Mouse (Mus musculus): ENCODE measurements around the gene Nadk2. TPM values are rescaled to one million over a fixed set of nuclear protein-coding genes. Genes with fewer than 3 reads are reported as not detected.

The Nadk2 gene
- total RNA-seq, 2 experiments from 2014 or later = 64.4 to 69.3 TPM

DNA sequence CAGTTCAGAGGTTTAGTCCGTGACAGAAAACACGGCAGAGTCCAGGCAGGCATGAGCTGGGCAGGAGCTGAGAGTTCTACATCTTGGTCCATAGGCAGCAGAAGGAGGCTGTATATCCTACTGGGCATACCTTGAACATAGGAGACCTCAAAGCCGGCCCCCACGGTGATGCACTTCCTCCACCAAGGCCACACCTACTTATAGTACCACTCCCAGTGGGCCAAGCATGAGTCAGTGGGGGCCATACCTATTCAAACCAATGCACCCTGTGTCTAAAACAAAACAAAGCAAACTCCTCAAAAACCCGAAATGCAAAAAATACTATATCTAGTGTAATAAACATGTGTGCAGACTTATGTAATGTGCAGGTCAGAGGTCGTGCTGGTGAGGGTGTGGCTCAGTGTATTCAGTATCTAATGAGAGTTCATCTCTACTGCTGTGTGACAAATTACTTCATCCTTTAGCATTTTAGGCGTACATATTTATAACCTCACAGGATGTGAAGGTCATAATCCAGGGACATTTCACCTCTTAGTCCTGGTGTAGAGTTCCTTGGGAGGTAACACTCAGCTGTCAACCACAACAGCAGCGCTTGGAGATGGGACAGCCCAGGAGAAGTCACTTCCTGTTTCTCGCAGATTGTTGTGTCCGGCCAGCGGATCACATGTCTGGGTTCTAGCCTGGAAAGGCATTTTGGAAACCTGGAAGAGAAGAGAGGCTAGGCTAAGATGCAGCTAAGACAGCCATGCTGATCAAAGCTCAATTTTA is 22.7 kb downstream of the Nadk2 start:
- peak overlapping the region; percentile 11; the same call in 1 of the 2 replicates for H3K4me3 ChIP-seq
- no peak for DNase-seq (ENCODE audit: low spot score in 2 of 2)
- no peak for TF ChIP-seq CTCF (conservative IDR thresholded peaks at IDR 0.05)
- peak overlapping the region; percentile 15; the same call in 1 of the 2 replicates for H3K27ac ChIP-seq

DNA sequence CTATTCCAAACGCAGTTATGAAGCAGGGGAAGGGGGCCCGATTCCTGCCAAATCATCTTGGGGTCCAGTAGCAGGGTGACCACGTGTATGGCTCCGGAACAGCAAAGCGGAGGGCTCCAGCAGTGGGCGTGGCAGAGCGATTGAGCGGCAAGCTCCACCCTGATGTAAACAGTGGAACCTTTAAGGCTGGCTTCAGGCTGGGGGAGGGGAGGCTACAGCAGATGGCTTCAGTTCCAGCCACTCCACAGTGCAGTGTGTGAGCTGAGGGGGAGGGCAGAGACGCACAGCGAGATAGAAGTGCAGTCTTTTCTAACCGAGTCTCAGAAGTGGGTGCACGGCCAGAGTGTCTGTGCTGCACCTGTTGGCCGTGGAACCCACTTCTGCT is 23.3 kb downstream of the Nadk2 start:
- peak overlapping the region; percentile 11; the same call in 1 of the 2 replicates for H3K4me3 ChIP-seq
- H3K27ac ChIP-seq = peak overlapping the region; percentile 15; the same call in 1 of the 2 replicates
- no peak for TF ChIP-seq CTCF (conservative IDR thresholded peaks at IDR 0.05)
- peak; percentile 54 to 59 for DNase-seq (ENCODE audit: low spot score in 2 of 2)

DNA sequence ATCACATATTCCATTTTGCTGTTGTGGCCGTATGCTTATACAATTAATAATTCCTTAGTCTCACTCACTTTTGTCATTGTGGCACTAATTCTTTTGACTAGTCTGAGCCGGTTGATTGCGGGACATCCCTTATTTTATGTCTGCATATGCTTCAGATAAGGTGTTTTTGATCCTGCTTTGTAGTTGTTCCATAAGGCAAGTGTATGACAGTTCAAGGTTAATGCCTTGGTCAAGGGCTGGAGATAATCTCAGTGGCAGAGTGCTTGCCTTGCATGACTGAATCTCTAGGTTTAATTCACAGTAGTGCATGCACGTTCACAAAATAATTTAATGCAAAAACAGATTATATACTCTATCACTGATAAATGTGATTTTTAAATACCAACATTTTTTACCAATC is 25.8 kb downstream of the Nadk2 start:
- H3K27ac ChIP-seq = no peak overlapping the region
- DNase-seq (ENCODE audit: low spot score in 2 of 2) = no peak

DNA sequence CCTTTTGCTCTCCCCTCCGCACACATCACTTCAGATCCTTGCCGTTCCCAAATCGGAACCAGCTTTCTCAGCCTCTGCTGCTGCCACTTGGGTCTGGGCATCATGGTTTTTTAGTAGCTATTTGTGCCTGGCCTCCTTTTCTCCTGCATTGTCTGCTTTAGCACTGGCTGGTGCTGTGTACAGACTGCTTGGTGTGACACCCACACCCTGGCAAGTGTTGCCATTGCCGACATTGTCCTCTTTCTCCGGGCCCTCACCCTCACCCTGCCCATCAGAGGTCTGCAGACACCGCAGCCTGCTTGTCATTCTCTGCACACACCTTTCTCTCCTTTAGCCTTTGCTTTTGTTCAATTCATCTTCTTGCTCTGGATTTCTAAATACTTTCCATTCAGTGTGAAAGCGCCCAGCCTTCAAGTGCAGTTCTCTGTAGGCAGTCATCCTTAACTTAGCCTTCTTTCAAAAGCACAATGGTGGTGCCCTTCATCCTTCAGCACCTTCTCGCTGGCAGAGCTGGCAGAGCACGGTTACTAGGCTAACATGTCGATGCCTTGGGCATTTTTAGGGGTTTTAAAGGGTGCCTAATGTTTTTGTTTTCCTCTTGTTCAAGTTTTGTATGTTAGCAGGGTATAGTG is 29.5 kb downstream of the Nadk2 start:
- H3K27ac ChIP-seq = peak overlapping the region; percentile 70
- DNase-seq (ENCODE audit: low spot score in 2 of 2) = no peak
- no peak overlapping the region for H3K4me3 ChIP-seq
- no peak for TF ChIP-seq CTCF (conservative IDR thresholded peaks at IDR 0.05)

More for the DNA sequence above, 25.8 kb downstream of the Nadk2 start:
- no peak overlapping the region for H3K4me3 ChIP-seq
- TF ChIP-seq CTCF (conservative IDR thresholded peaks at IDR 0.05) = no peak

DNA sequence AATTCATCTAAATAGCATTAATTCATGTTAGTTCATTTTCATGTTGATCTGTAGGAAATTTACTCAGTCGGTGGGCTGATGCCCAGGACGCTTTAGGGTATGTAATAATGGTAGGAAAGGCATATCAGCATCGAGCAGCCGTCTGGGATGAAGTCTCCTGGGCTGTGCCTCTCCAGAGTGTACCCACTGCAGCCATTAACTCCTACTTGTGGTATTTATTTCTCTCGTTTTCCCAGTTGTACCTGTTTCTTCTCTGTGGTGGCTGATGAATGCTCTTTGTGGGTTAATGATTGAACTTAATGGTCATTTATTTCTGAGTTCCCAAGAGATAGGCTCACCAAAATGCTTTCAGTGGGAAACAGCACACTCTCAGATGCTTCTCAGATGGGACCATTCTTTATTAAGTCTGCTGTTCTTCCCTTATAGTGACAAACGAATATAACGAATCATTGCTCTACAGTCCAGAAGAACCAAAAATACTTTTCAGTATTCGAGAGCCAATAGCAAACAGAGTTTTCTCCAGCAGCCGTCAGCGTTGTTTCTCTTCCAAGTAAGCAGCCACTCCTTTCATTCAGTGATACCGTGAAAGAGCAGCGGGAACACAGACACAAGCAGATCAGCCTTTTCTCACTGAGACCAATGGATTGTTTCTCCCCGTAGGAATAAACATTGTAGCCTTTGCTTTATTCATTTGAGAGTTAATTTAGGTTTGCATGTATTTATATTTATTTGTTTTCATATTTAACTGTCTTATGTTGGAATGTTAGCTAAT is 35.4 kb downstream of the Nadk2 start:
- DNase-seq (ENCODE audit: low spot score in 2 of 2) = no peak
- no peak for TF ChIP-seq CTCF (conservative IDR thresholded peaks at IDR 0.05)
- no peak overlapping the region for H3K27ac ChIP-seq
- H3K4me3 ChIP-seq = no peak overlapping the region

DNA sequence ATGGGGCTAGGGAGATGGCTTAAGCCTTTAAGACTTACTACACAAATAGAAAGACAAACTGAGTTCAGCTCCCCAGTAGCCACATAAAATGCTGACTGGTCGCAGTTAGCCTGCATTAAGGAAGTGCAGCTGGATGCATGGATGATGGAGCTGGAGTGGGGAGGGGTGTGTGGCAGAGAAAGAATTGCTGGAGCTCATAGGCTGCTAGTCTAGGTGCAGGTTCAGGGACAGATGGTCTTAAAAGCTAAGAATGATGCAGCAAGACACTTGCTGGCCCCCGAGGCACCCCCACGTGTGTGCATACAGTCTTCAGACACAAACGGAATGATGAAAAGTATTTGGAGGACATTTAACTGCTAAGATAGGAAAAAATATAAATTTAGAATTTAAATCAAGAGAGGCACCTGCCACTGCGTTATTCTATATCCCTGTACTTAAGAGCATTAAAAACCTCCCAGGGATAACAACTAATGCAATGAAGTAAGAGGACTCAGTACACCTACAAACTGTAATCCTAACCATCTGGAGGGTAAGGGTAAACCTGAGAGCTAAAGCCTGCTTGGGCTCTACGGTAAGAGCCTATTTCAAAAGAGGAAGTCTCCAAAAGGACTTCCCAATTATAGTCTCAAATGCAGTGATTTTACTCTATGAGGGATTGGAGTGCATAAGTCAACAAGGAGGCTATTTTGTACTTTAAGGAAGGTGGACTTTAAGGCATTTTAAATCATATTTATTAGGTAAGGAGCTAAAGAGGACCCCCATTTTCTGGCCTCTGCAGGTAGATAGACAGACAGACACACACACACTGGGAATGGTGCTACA is 39.7 kb downstream of the Nadk2 start:
- no peak overlapping the region for H3K4me3 ChIP-seq
- no peak overlapping the region for H3K27ac ChIP-seq
- no peak for DNase-seq (ENCODE audit: low spot score in 2 of 2)
- TF ChIP-seq CTCF (conservative IDR thresholded peaks at IDR 0.05) = no peak

DNA sequence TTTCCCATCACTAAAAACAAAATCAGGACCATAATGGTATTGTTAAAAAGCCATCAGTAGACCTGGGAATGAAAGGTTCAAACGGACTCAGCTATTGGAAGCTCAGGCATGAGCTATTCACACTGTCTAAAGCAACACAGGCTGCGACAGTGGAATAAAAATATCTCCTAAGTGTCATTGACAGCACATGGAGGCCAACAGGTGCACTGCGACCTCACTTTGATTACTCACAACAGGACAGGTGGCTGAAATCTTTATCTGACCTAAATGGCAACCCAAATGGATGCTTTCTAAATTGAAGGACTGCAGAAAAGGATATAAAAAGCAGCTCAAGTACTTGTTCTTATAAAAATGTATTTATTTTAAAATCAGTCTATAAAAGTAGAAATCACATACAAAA is 40.6 kb downstream of the Nadk2 start:
- no peak overlapping the region for H3K4me3 ChIP-seq
- DNase-seq (ENCODE audit: low spot score in 2 of 2) = no peak
- TF ChIP-seq CTCF (conservative IDR thresholded peaks at IDR 0.05) = no peak
- H3K27ac ChIP-seq = no peak overlapping the region

DNA sequence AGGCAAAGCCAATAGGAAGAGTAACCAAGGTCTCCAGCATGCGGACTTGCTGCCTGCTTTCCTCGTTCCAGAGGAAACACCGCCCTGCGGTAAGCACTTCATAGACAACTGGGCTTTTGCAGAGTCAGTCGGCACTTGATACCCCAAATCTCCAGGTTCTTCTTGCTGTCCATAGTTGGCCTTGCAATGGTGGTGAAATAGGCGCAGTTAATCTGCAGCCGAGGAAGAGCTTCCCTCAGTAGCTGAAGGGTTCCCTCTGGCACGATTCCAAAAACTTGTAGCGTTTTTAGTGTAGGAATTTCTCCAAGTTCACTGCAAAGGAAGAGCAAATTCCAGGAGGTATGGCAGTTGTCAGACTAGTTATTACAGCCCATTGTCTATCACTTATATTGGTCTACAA is 42.5 kb downstream of the Nadk2 start:
- no peak for TF ChIP-seq CTCF (conservative IDR thresholded peaks at IDR 0.05)
- DNase-seq (ENCODE audit: low spot score in 2 of 2) = no peak
- no peak overlapping the region for H3K27ac ChIP-seq

DNA sequence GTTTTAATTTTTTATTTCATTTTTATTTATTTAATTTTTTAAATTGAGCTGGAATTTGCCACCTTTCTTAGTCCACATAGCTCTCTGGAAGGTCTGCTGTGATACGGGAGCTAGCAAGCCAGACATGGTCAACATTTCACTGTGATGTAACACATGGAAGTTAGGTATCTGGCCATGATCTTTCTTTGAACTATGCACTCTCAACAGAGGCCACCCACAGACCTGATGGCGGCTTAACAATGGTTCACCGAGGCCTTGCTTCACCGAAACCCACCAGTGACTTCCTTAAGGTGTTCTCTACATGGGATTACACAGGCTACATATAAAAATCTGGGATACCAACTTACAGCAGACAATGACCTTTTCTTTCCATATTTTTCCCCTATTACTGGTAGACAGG is 43.1 kb downstream of the Nadk2 start:
- no peak for DNase-seq (ENCODE audit: low spot score in 2 of 2)
- no peak for TF ChIP-seq CTCF (conservative IDR thresholded peaks at IDR 0.05)
- H3K27ac ChIP-seq = no peak overlapping the region
- H3K4me3 ChIP-seq = no peak overlapping the region

More for the DNA sequence above, 42.5 kb downstream of the Nadk2 start:
- no peak overlapping the region for H3K4me3 ChIP-seq

DNA sequence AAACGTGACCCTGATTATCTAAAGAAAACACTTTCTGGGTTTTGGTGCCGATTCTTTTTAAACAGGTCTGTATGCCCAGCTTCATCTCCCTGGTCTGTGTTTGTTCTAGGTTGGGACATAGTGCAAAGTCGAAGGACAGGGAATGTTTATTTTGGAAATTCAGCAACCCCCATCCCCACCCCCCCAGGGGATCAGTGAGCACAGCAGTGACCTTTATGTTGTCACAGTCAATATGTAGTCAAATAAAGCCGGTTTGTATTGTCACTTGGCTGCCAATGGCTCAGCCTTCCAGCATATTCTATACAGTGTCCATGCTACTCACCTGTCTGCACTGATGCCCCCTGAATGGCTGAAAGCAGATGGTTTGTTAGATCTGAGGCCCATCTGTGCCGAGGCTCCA is 43.5 kb downstream of the Nadk2 start:
- H3K4me3 ChIP-seq = no peak overlapping the region
- no peak for TF ChIP-seq CTCF (conservative IDR thresholded peaks at IDR 0.05)
- no peak for DNase-seq (ENCODE audit: low spot score in 2 of 2)
- H3K27ac ChIP-seq = no peak overlapping the region

DNA sequence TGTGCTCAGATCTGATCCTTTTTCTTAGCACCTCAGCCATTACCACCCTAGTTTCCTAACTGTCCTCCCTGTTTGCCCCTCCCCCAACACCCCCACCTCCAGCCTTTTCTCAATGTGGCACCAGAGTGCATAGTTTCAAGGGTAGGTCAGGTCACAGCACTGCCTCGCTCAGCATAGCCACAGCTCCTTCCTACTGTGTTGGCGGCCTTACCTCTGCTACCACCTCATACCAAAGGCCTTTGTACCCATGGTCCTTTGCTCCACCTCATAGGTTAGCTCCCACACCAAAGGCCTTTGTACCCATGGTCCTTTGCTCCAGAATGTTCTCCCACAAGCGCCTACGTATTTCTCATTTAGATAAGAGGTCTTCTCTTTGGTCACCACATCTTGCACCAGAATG is 47.8 kb downstream of the Nadk2 start:
- no peak for TF ChIP-seq CTCF (conservative IDR thresholded peaks at IDR 0.05)
- H3K4me3 ChIP-seq = no peak overlapping the region
- DNase-seq (ENCODE audit: low spot score in 2 of 2) = no peak
- no peak overlapping the region for H3K27ac ChIP-seq

DNA sequence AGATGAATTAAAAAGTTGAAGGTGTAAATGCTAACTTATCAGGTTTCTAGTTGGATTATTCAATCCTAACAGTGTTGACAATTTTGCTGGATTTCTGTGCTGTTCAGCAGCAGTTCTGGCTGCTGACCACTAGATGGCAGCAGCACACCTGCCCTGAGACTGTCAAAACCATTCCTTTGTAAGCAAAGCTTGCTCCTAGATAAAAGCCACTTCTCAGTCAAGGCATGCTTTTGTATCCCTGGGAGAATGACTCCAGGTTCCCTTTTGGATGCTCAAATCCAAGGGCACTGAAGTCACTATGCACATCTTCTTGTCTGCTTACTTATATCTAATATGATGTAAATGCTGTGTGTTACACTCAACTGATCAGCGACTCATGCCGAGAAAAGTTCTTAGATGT is 49.0 kb downstream of the Nadk2 start:
- Histone ChIP-seq H3K27ac (no peak overlapping the region), H3K4me3 (no peak overlapping the region)
- peak; percentile 100 for TF ChIP-seq CTCF (conservative IDR thresholded peaks at IDR 0.05)
- DNase-seq (ENCODE audit: low spot score in 2 of 2) = peak; percentile 35 to 50
